Mouse (Mus musculus) cortical plate, adult 2 months (tissue): ENCODE data around the gene Mst1.

Experiments used
- CTCF ChIP-seq: fragments of 200-500 bp; IDR thresholded peaks from 2 replicates; pipeline ENCODE4 v1.5.1; 2011; ENCODE audit warnings: mild to moderate bottlenecking, control low read depth, low read length; ENCODE audit not compliant: insufficient read depth; ENCODE audit errors: extremely low read depth
- POLR2A ChIP-seq: fragments of 200-500 bp; IDR thresholded peaks from 2 replicates; pipeline ENCODE4 v1.6.1; 2011; ENCODE audit warnings: mild to moderate bottlenecking, low read length, control low read depth; ENCODE audit not compliant: insufficient read depth; ENCODE audit errors: extremely low read depth

DNA sequence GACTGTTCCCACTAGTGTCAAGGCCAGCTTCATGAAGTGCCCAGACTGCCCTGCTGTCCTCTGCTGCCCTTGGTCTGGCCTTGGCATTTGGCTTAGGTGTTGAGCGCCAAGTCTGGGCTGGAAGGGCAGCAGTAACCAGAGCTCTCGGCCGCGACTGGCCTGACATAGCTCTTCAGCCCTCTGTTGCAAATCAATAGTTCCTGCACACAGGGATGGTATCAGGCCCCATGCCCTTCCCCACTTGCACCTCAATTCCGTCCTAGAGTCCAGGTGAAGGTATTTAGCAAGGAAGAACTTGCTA, 23.0 kb upstream of the Mst1 start:
- no peak for TF ChIP-seq CTCF
- TF ChIP-seq POLR2A, result no peak
